Mouse (Mus musculus) limb, embryonic 14.5 days (tissue): ENCODE data around the gene Htr5a. TPM values are rescaled to one million over a fixed set of nuclear protein-coding genes. Genes with fewer than 3 reads are reported as not detected.

Experiments used
- ATAC-seq: fragments of 200-750 bp; cut with Nextera tagmentation; 2 replicates; pipeline ENCODE4 v1.8.0; 2017; ENCODE audit warnings: low read depth, moderate number of reproducible peaks, moderate TSS enrichment; ENCODE audit not compliant: low FRiP score
- DNase-seq: peaks from one replicate; pipeline ENCODE4 v3.0.0-alpha.2; 2015; ENCODE audit warnings: low spot score
- H3K27ac ChIP-seq: fragments of 300-500 bp; sonication (generic); replicated peaks from 2 replicates; pipeline ENCODE4 v1.5.1; 2014; ENCODE audit warnings: low read depth, mild to moderate bottlenecking, low read length, moderate library complexity, mixed read lengths
- H3K27me3 ChIP-seq: fragments of 300-500 bp; sonication (generic); 2 replicates; pipeline ENCODE4 v1.6.1; 2014; ENCODE audit warnings: low read length, mixed read lengths; ENCODE audit not compliant: control insufficient read depth, insufficient read depth
- H3K36me3 ChIP-seq: fragments of 300-500 bp; sonication (generic); 2 replicates; pipeline ENCODE4 v1.6.1; 2014; ENCODE audit warnings: mild to moderate bottlenecking, low read length, moderate library complexity, mixed read lengths; ENCODE audit not compliant: control insufficient read depth, insufficient read depth
- H3K4me1 ChIP-seq: fragments of 300-500 bp; sonication (generic); 2 replicates; pipeline ENCODE4 v1.6.1; 2014; ENCODE audit warnings: antibody characterized with exemption, low read length, mixed read lengths; ENCODE audit not compliant: control insufficient read depth, insufficient read depth
- H3K4me2 ChIP-seq: fragments of 300-500 bp; sonication (generic); replicated peaks from 2 replicates; pipeline ENCODE4 v1.6.1; 2014; ENCODE audit warnings: low read depth, mild to moderate bottlenecking, low read length, moderate library complexity; ENCODE audit not compliant: severe bottlenecking
- H3K4me3 ChIP-seq: fragments of 300-500 bp; sonication (generic); replicated peaks from 2 replicates; pipeline ENCODE4 v1.5.1; 2014; ENCODE audit warnings: low read length
- H3K9ac ChIP-seq: fragments of 300-500 bp; sonication (generic); 2 replicates; pipeline ENCODE4 v1.6.1; 2014; ENCODE audit warnings: mild to moderate bottlenecking, low read depth, low read length, moderate library complexity; ENCODE audit not compliant: severe bottlenecking
- H3K9me3 ChIP-seq: fragments of 300-500 bp; sonication (generic); 2 replicates; pipeline ENCODE4 v1.6.1; 2016; ENCODE audit warnings: low read length; ENCODE audit not compliant: control insufficient read depth
- POLR2A ChIP-seq: fragments of 200-500 bp; IDR thresholded peaks from 2 replicates; pipeline ENCODE4 v1.8.0; 2012; ENCODE audit warnings: inconsistent platforms, mild to moderate bottlenecking, moderate library complexity, borderline replicate concordance; ENCODE audit not compliant: insufficient read depth, insufficient read length; ENCODE audit errors: extremely low read depth
- WGBS: fragments of 180-500 bp; shearing (Covaris S2); extraction: QIAGEN DNeasy Blood & Tissue Kit; methylation state at CpG from one replicate; pipeline ENCODE4 v1.1.7; 2014; 5-methylcytosine and 5-hydroxymethylcytosine counted together
- polyA plus RNA-seq, 2 experiments: library from polyadenylated mRNA; depleted of rRNA in 1 of 2; stranded (reverse) in 1 of 2; unstranded in 1 of 2; fragments of >200 nt; fragmentation: Nextera tagmentation in 1 of 2; extraction: Ambion mirVana in 1 of 2; gene quantifications; 2 replicates each; pipeline versions ENCODE4 v1.2.1 to v1.2.3; 2012 to 2014

Htr5a gene
- polyA plus RNA-seq, 2 experiments, result not detected

GRCm38 (mm10) chr5:27842671-27843320, 847 bp downstream of the Htr5a start:
- WGBS, result 66% methylated on average over 28 of the region's 28 CpGs
- no peaks in the 10 kb centered on the region for H3K4me1 ChIP-seq
- no peak overlapping the region for H3K4me3 ChIP-seq
- H3K9ac ChIP-seq, result no peak overlapping the region
- TF ChIP-seq POLR2A, result no peak
- no peaks in the 10 kb centered on the region for H3K9me3 ChIP-seq
- no peak overlapping the region for H3K27ac ChIP-seq
- ATAC-seq (no peak), DNase-seq (no peak)
- no peaks in the 10 kb centered on the region for H3K36me3 ChIP-seq
- H3K27me3 ChIP-seq, result peaks cover 15% of the 10 kb centered on the region; the same call in 1 of the 2 replicates
- H3K4me2 ChIP-seq, result no peak overlapping the region

- no peaks in the 10 kb centered on the region for H3K36me3 ChIP-seq
- WGBS, result 65% methylated on average over 5 of the region's 5 CpGs
- H3K9ac ChIP-seq, result no peak overlapping the region
- ATAC-seq (no peak), DNase-seq (no peak)
- no peak overlapping the region for H3K4me2 ChIP-seq
- H3K4me1 ChIP-seq, result no peaks in the 10 kb centered on the region
- H3K9me3 ChIP-seq, result no peaks in the 10 kb centered on the region
- H3K27ac ChIP-seq, result no peak overlapping the region
- peaks cover 12% of the 10 kb centered on the region; the same call in 1 of the 2 replicates for H3K27me3 ChIP-seq
- no peak overlapping the region for H3K4me3 ChIP-seq
- TF ChIP-seq POLR2A, result no peak
Observed at GRCm38 (mm10) chr5:27846979-27847378, 5.0 kb downstream of the Htr5a start.

- Histone ChIP-seq H3K27me3 (no peaks in the 10 kb centered on the region), H3K4me3 (no peak overlapping the region), H3K36me3 (no peaks in the 10 kb centered on the region), H3K4me2 (no peak overlapping the region), H3K4me1 (no peaks in the 10 kb centered on the region), H3K9ac (no peak overlapping the region), H3K27ac (no peak overlapping the region), H3K9me3 (no peaks in the 10 kb centered on the region)
- TF ChIP-seq POLR2A, result no peak
- whole genome bisulfite sequencing, result 55% methylated on average over 1 of the region's 1 CpGs
- ATAC-seq (no peak), DNase-seq (no peak)
Observed at GRCm38 (mm10) chr5:27854290-27854689, 12.3 kb downstream of the Htr5a start.

- Histone ChIP-seq H3K9me3 (no peaks in the 10 kb centered on the region), H3K4me1 (no peaks in the 10 kb centered on the region), H3K9ac (no peak overlapping the region), H3K36me3 (no peaks in the 10 kb centered on the region), H3K27ac (no peak overlapping the region), H3K27me3 (no peaks in the 10 kb centered on the region), H3K4me2 (no peak overlapping the region), H3K4me3 (no peak overlapping the region)
- ATAC-seq (no peak), DNase-seq (no peak)
- WGBS, result 83% methylated on average over 2 of the region's 2 CpGs
- TF ChIP-seq POLR2A, result no peak
Observed at GRCm38 (mm10) chr5:27855726-27856125, 13.8 kb downstream of the Htr5a start.

- H3K36me3 ChIP-seq, result no peaks in the 10 kb centered on the region
- no peak overlapping the region for H3K27ac ChIP-seq
- no peak for ATAC-seq
- H3K9me3 ChIP-seq, result no peaks in the 10 kb centered on the region
- TF ChIP-seq POLR2A, result no peak
- DNase-seq, result no peak
- no peaks in the 10 kb centered on the region for H3K27me3 ChIP-seq
- H3K9ac ChIP-seq, result no peak overlapping the region
- H3K4me2 ChIP-seq, result no peak overlapping the region
- no peaks in the 10 kb centered on the region for H3K4me1 ChIP-seq
- 65% methylated on average over 8 of the region's 8 CpGs for WGBS
- no peak overlapping the region for H3K4me3 ChIP-seq
Observed at GRCm38 (mm10) chr5:27873240-27874082, 31.5 kb downstream of the Htr5a start.
